Mouse (Mus musculus): Measurements from ENCODE around the gene Gpx2. TPM values are rescaled to one million over a fixed set of nuclear protein-coding genes. Genes with fewer than 3 reads are reported as not detected.

Gpx2 gene
- polyA plus RNA-seq, 1 experiment from 2014 or later, result 0.72 TPM

Other genes with a start within 250 kb of the Gpx2 start
- 5.1 and 5.2 TPM in 2 replicates for gene Sptb, start 85.0 kb downstream of the Gpx2 start, polyA plus RNA-seq (2015; fragmentation: Nextera tagmentation; extraction: Ambion mirVana)
- 155 and 187 TPM in 2 replicates for gene Churc1, start 30.0 kb downstream of the Gpx2 start, polyA plus RNA-seq (2015; fragmentation: Nextera tagmentation; extraction: Ambion mirVana)
- gene Fntb, start 30.0 kb downstream of the Gpx2 start, polyA plus RNA-seq (2015; fragmentation: Nextera tagmentation; extraction: Ambion mirVana), result 25.9 and 26.5 TPM in 2 replicates
- gene Rab15, start 27.4 kb upstream of the Gpx2 start, polyA plus RNA-seq (2015; fragmentation: Nextera tagmentation; extraction: Ambion mirVana), result 3.8 and 4.1 TPM in 2 replicates
- gene Max, start 166.6 kb upstream of the Gpx2 start, polyA plus RNA-seq (2015; fragmentation: Nextera tagmentation; extraction: Ambion mirVana), result 6.5 and 7.4 TPM in 2 replicates

All from heart, embryonic 13.5 days (tissue).